ENCODE assay signal across 13 mouse cellular contexts in genomic region chr13:39307845-39308244, GRCm38 (mm10).
DNase-seq lines count a peak whose midpoint lies in the region; ATAC-seq and TF ChIP-seq lines count a peak whose summit lies in the region.
"Had no signal": no experiment of that assay in that cellular context is flagged by ENCODE, and none has a peak within 500 bp of the region (broad histone marks: within the 10 kb centered on the region; RNA-seq: fewer than 3 reads in every experiment).

No protein-coding gene starts in this region.

- no peak overlapping the region for H3K4me3 ChIP-seq in heart, embryonic 11.5 days (ENCODE audit: low read depth, low read length)
- H3K4me3 ChIP-seq in midbrain, postnatal 0 days (ENCODE audit: low read depth, low read length): no peak overlapping the region
- H3K4me3 ChIP-seq in midbrain, embryonic 10.5 days: no peak overlapping the region
- no peak overlapping the region for H3K4me3 ChIP-seq in limb, embryonic 13.5 days
- H3K4me3 ChIP-seq: heart, embryonic 12.5 days; hindbrain, embryonic 15.5 days; liver, embryonic 13.5 days; neural tube, embryonic 13.5 days had no signal

- H3K36me3 ChIP-seq in heart, embryonic 11.5 days (ENCODE audit: control insufficient read depth, insufficient read depth, low read length): no peaks in the 10 kb centered on the region
- H3K36me3 ChIP-seq in midbrain, postnatal 0 days (ENCODE audit: insufficient read depth, low read length): no peaks in the 10 kb centered on the region
- H3K36me3 ChIP-seq in midbrain, embryonic 10.5 days: no peaks in the 10 kb centered on the region
- H3K36me3 ChIP-seq in limb, embryonic 13.5 days: no peaks in the 10 kb centered on the region
- H3K36me3 ChIP-seq: heart, embryonic 12.5 days; hindbrain, embryonic 15.5 days; liver, embryonic 13.5 days; neural tube, embryonic 13.5 days had no signal

- peak; percentile 56 to 78 for DNase-seq in cerebellum, postnatal 14 days
- DNase-seq in cerebellum, adult 9-10 months: no peak
- peak; percentile 50 for DNase-seq in heart, postnatal 4 days
- peak; percentile 21 for DNase-seq in midbrain, postnatal 0 days (ENCODE audit: low spot score)
- no peak for DNase-seq in midbrain, embryonic 10.5 days (ENCODE audit: low spot score)
- DNase-seq in left cerebral cortex, postnatal 25 days (ENCODE audit: low spot score in 2 of 2): no peak
- DNase-seq: liver, embryonic 13.5 days had no signal

- H3K4me2 ChIP-seq in heart, embryonic 11.5 days: no peak overlapping the region
- no peak overlapping the region for H3K4me2 ChIP-seq in midbrain, postnatal 0 days (ENCODE audit: low read depth, low read length, poor library complexity, severe bottlenecking)
- peak overlapping the region; percentile 25; the same call in 1 of the 2 replicates for H3K4me2 ChIP-seq in limb, embryonic 13.5 days (replicated peaks)
- H3K4me2 ChIP-seq: heart, embryonic 12.5 days; hindbrain, embryonic 15.5 days; liver, embryonic 13.5 days; neural tube, embryonic 13.5 days had no signal

- no peaks in the 10 kb centered on the region for H3K9me3 ChIP-seq in heart, embryonic 11.5 days (replicated peaks; ENCODE audit: control insufficient read depth, low read length)
- H3K9me3 ChIP-seq in midbrain, postnatal 0 days (ENCODE audit: low read length): no peaks in the 10 kb centered on the region
- no peaks in the 10 kb centered on the region for H3K9me3 ChIP-seq in midbrain, embryonic 10.5 days (replicated peaks)
- H3K9me3 ChIP-seq in limb, embryonic 13.5 days: no peaks in the 10 kb centered on the region
- H3K9me3 ChIP-seq: heart, embryonic 12.5 days; hindbrain, embryonic 15.5 days; liver, embryonic 13.5 days; neural tube, embryonic 13.5 days had no signal

- no peak overlapping the region for H3K9ac ChIP-seq in heart, embryonic 11.5 days (ENCODE audit: low read depth, low read length)
- no peak overlapping the region for H3K9ac ChIP-seq in midbrain, postnatal 0 days (replicated peaks; ENCODE audit: low read length, poor library complexity, severe bottlenecking)
- H3K9ac ChIP-seq in limb, embryonic 13.5 days: no peak overlapping the region
- H3K9ac ChIP-seq: heart, embryonic 12.5 days; hindbrain, embryonic 15.5 days; liver, embryonic 13.5 days; neural tube, embryonic 13.5 days had no signal

- intact Hi-C loops in left cerebral cortex, postnatal 25 days (cut with DNase I): no loop called here

- H3K27me3 ChIP-seq in heart, embryonic 11.5 days (ENCODE audit: control insufficient read depth, insufficient read depth, low read length): no peaks in the 10 kb centered on the region
- no peaks in the 10 kb centered on the region for H3K27me3 ChIP-seq in midbrain, postnatal 0 days (ENCODE audit: insufficient read depth, low read length)
- H3K27me3 ChIP-seq in midbrain, embryonic 10.5 days (ENCODE audit: low read depth, poor library complexity, severe bottlenecking): no peaks in the 10 kb centered on the region
- 0 out of 2 replicates have a peak, but pooled peaks cover 11% of the 10 kb centered on the region for H3K27me3 ChIP-seq in limb, embryonic 13.5 days
- H3K27me3 ChIP-seq: heart, embryonic 12.5 days; hindbrain, embryonic 15.5 days; liver, embryonic 13.5 days; neural tube, embryonic 13.5 days had no signal

- 83% methylated on average over 9 of the region's 9 CpGs for WGBS in heart, embryonic 11.5 days (ENCODE audit: insufficient replicate concordance)
- WGBS in midbrain, postnatal 0 days: 89% methylated on average over 9 of the region's 9 CpGs
- 93% methylated on average over 9 of the region's 9 CpGs for WGBS in midbrain, embryonic 10.5 days
- 50% methylated on average over 9 of the region's 9 CpGs for WGBS in limb, embryonic 13.5 days

- H3K27ac ChIP-seq in heart, embryonic 11.5 days (ENCODE audit: low read depth, low read length): no peak overlapping the region
- no peak overlapping the region for H3K27ac ChIP-seq in midbrain, postnatal 0 days (ENCODE audit: low read depth, low read length)
- no peak overlapping the region for H3K27ac ChIP-seq in midbrain, embryonic 10.5 days (replicated peaks)
- peak overlapping the region; percentile 48; the same call in 1 of the 2 replicates for H3K27ac ChIP-seq in limb, embryonic 13.5 days
- H3K27ac ChIP-seq: hindbrain, embryonic 15.5 days; liver, embryonic 13.5 days; neural tube, embryonic 13.5 days had no signal

- TF ChIP-seq CTCF in midbrain, postnatal 0 days (IDR thresholded peaks at IDR 0.05): no peak

- ATAC-seq in heart, embryonic 11.5 days (replicated peaks; ENCODE audit: insufficient number of reproducible peaks, low FRiP score, low TSS enrichment): no peak
- ATAC-seq in midbrain, postnatal 0 days (ENCODE audit: low FRiP score): no peak
- ATAC-seq in limb, embryonic 13.5 days (ENCODE audit: low FRiP score, low read depth): peak; percentile 73
- ATAC-seq: midbrain, embryonic 16.5 days had no signal

- no peaks in the 10 kb centered on the region for H3K4me1 ChIP-seq in heart, embryonic 11.5 days (ENCODE audit: control insufficient read depth, insufficient read depth, low read length)
- no peaks in the 10 kb centered on the region for H3K4me1 ChIP-seq in midbrain, postnatal 0 days (ENCODE audit: insufficient read depth, low read length)
- H3K4me1 ChIP-seq in midbrain, embryonic 10.5 days: no peaks in the 10 kb centered on the region
- peaks cover 36% of the 10 kb centered on the region for H3K4me1 ChIP-seq in limb, embryonic 13.5 days
- H3K4me1 ChIP-seq: heart, embryonic 12.5 days; hindbrain, embryonic 15.5 days; liver, embryonic 13.5 days; neural tube, embryonic 13.5 days had no signal

Comparison
In these comparisons a context has a peak if more than half of its experiments do, and no peak if none do; other contexts are left out.
1. DNase-seq: peak in cerebellum, postnatal 14 days (2 of 2), heart, postnatal 4 days (single experiment) and midbrain, postnatal 0 days (single experiment); none in cerebellum, adult 9-10 months (single experiment), midbrain, embryonic 10.5 days (single experiment) and left cerebral cortex, postnatal 25 days (0 of 2).